Mouse (Mus musculus) gastrocnemius, postnatal 36 days (tissue): ENCODE results near the gene Tmprss11e. TPM values are rescaled to one million over a fixed set of nuclear protein-coding genes. Genes with fewer than 3 reads are reported as not detected.

Experiments used
- total RNA-seq, 2 experiments: library from RNA; stranded (reverse); gene quantifications; 2 replicates each; pipeline ENCODE4 v1.2.3; 2021

The Tmprss11e gene
- total RNA-seq, 2 experiments from 2014 or later, result not detected

Other genes with a start within 250 kb of the Tmprss11e start
- not detected for gene Tmprss11g, start 227.2 kb downstream of the Tmprss11e start, total RNA-seq
- gene Tmprss11f, start 113.4 kb downstream of the Tmprss11e start, total RNA-seq, result not detected
- gene Tmprss11b, start 69.5 kb downstream of the Tmprss11e start, total RNA-seq, result not detected
- 10 to 100 TPM; 21.2 to 23.5 TPM for gene Ythdc1, start 58.4 kb upstream of the Tmprss11e start, total RNA-seq
- not detected for gene Ugt2b34, start 161.1 kb upstream of the Tmprss11e start, total RNA-seq
- gene Ugt2b1, start 180.7 kb upstream of the Tmprss11e start, total RNA-seq, result not detected